Mouse (Mus musculus) Patski (cell line): ENCODE data around the gene Maml1. TPM values are rescaled to one million over a fixed set of nuclear protein-coding genes. Genes with fewer than 3 reads are reported as not detected.

ENCODE experiments used
- ATAC-seq: fragments of 100-300 bp; one replicate; pipeline ENCODE4 v1.8.0; 2021
- CTCF ChIA-PET: fragments of 350-600 bp; sonication (Branson Sonifier 250); formaldehyde crosslinking; loops from one replicate; lab custom pipeline; 2022; ENCODE audit warnings: inconsistent platforms; lab: Charles Lee
- POLR2A ChIA-PET: fragments of 350-600 bp; sonication (Branson Sonifier 250); formaldehyde crosslinking; loops from one replicate; lab custom pipeline; 2022; ENCODE audit warnings: antibody characterized with exemption, inconsistent platforms; lab: Charles Lee
- DNase-seq: peaks from one replicate; pipeline ENCODE4 v3.0.0-alpha.2; 2011; ENCODE audit warnings: low read depth, low spot score
- H3K27me3 ChIP-seq: fragments of 371-371 bp; one replicate; pipeline ENCODE4 v1.5.1; 2021
- CTCF ChIP-seq: fragments of 100-300 bp; IDR thresholded peaks from one replicate; pipeline ENCODE4 v1.5.1; 2021
- in situ Hi-C: fragments of 300-500 bp; cut with MboI; formaldehyde crosslinking; loops from 3 replicates; pipeline ENCODE4 v1.11.1; 2018; ENCODE audit warnings: low pct_unique_long_range_greater_than_20kb, mixed read lengths
- polyA plus RNA-seq: library from polyadenylated mRNA; unstranded; gene quantifications from one replicate; pipeline ENCODE4 v1.2.3, GENCODE M21; 2021

Maml1 gene
- polyA plus RNA-seq, 1 experiment from 2014 or later, result 21.5 TPM

- in situ Hi-C loops, result no loop called here
- no peak for TF ChIP-seq CTCF
- no peak for DNase-seq
- no peak for ATAC-seq
- ChIA-PET CTCF (interaction anchor here (0.7 to 2.7 kb wide), 7 partner anchors 9 to 121 kb away, joined by 3 to 12 read pairs (median 3); no protein-coding TSS in a partner anchor), POLR2A (interaction anchor here (1.1 kb wide), 1 partner anchor 16 kb away, joined by 4 read pairs; no protein-coding TSS in a partner anchor)
- H3K27me3 ChIP-seq, result no peaks in the 10 kb centered on the region
Observed at GRCm38 (mm10) chr11:50269885-50270284, 22.2 kb downstream of the Maml1 start.

GRCm38 (mm10) chr11:50269163-50269562, 22.9 kb downstream of the Maml1 start:
- no peak for DNase-seq
- in situ Hi-C loops, result no loop called here
- TF ChIP-seq CTCF, result peak; percentile 84
- CTCF ChIA-PET, result interaction anchor here (0.7 to 2.7 kb wide), 5 partner anchors 8 to 87 kb away, joined by 3 to 12 read pairs (median 3); no protein-coding TSS in a partner anchor
- POLR2A ChIA-PET, result no interaction called here
- no peak for ATAC-seq
- H3K27me3 ChIP-seq, result no peaks in the 10 kb centered on the region

GRCm38 (mm10) chr11:50266997-50267396, 25.1 kb downstream of the Maml1 start:
- ChIA-PET POLR2A (no interaction called here), CTCF (interaction anchor here (1.0 kb wide), 1 partner anchor 15 kb away, joined by 3 read pairs; no protein-coding TSS in a partner anchor)
- no peaks in the 10 kb centered on the region for H3K27me3 ChIP-seq
- ATAC-seq (no peak), DNase-seq (no peak)
- TF ChIP-seq CTCF, result no peak
- in situ Hi-C loops, result no loop called here

DNA sequence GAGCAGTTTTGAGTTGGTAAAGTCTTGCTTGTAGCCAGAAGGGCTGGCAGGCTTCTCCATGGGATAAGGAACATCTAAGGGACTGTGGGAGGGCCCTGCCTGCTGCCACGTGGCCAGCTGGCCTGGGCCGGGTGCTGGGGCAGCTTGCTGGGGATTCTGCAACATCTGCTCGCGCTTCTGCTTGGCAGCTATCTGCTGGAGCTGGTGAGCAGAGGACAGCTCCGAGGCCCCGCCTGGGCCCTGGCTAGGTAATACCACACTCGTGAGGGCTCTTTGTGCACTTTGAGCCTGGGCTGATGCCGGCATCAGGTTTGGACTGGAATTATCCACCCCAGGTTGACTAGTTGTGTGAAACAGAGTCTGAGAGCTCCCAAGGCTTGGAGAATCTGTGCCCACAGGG, 26.2 kb downstream of the Maml1 start:
- DNase-seq, result no peak

GRCm38 (mm10) chr11:50263198-50263597, 28.9 kb downstream of the Maml1 start:
- no peaks in the 10 kb centered on the region for H3K27me3 ChIP-seq
- ChIA-PET CTCF (no interaction called here), POLR2A (no interaction called here)
- no peak for DNase-seq
- ATAC-seq, result no peak
- no peak for TF ChIP-seq CTCF
- in situ Hi-C loops, result no loop called here

More for the DNA sequence above, 26.2 kb downstream of the Maml1 start:
- CTCF ChIA-PET, result interaction anchor here (1.0 kb wide), 1 partner anchor 16 kb away, joined by 3 read pairs; no protein-coding TSS in a partner anchor
- no peaks in the 10 kb centered on the region for H3K27me3 ChIP-seq
- POLR2A ChIA-PET, result no interaction called here
- in situ Hi-C loops, result no loop called here
- TF ChIP-seq CTCF, result no peak
- ATAC-seq, result no peak

GRCm38 (mm10) chr11:50262020-50262419, 30.1 kb downstream of the Maml1 start:
- DNase-seq, result no peak
- no peak for TF ChIP-seq CTCF
- ATAC-seq, result no peak
- H3K27me3 ChIP-seq, result no peaks in the 10 kb centered on the region
- in situ Hi-C loops, result no loop called here
- POLR2A ChIA-PET, result interaction anchor here (0.9 kb wide), 1 partner anchor 10 kb away, joined by 3 read pairs; no protein-coding TSS in a partner anchor
- CTCF ChIA-PET, result interaction anchor here (0.6 to 1.3 kb wide), 4 partner anchors 12 to 102 kb away, joined by 3 to 6 read pairs (median 4); no protein-coding TSS in a partner anchor

- ATAC-seq (peak; percentile 31), DNase-seq (no peak)
- POLR2A ChIA-PET, result no interaction called here
- no peaks in the 10 kb centered on the region for H3K27me3 ChIP-seq
- CTCF ChIA-PET, result interaction anchor here (1.4 kb wide), 1 partner anchor 17 kb away, joined by 4 read pairs; no protein-coding TSS in a partner anchor
- in situ Hi-C loops, result no loop called here
- no peak for TF ChIP-seq CTCF
Observed at GRCm38 (mm10) chr11:50258310-50258709, 33.8 kb downstream of the Maml1 start.

- ChIA-PET POLR2A (no interaction called here), CTCF (interaction anchor here (0.5 kb wide), 1 partner anchor 1693 kb away, joined by 3 read pairs; no protein-coding TSS in a partner anchor)
- H3K27me3 ChIP-seq, result no peaks in the 10 kb centered on the region
- ATAC-seq (no peak), DNase-seq (no peak)
- TF ChIP-seq CTCF, result no peak
- in situ Hi-C loops, result no loop called here
Observed at GRCm38 (mm10) chr11:50256615-50257014, 35.5 kb downstream of the Maml1 start.

- ChIA-PET CTCF (no interaction called here), POLR2A (interaction anchor here (1.3 kb wide), 1 partner anchor 16 kb away, joined by 4 read pairs; no protein-coding TSS in a partner anchor)
- TF ChIP-seq CTCF, result no peak
- in situ Hi-C loops, result no loop called here
- no peak for DNase-seq
- no peak for ATAC-seq
- H3K27me3 ChIP-seq, result no peaks in the 10 kb centered on the region
Observed at GRCm38 (mm10) chr11:50254010-50254580, 38.0 kb downstream of the Maml1 start.

DNA sequence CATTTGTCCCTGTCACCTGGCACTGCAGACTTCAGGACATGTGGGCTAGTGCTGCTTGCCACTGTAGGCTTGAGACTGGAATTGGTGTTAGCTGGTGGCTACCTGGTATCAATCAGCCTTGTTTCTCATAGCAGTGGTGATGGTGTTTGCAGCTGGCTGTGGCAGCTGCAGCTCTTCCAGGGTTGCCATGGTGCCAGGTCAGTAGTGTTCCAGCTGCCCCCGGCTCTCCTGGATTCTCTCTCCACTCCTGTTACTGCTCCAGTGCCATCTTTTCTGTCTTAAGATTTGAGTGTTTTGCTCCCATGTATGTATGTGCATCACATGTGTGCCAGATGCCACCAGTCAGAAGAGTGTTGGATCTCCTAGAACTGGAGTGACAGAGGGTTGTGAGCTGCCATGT, 38.7 kb downstream of the Maml1 start:
- ATAC-seq, result no peak
- CTCF ChIA-PET, result no interaction called here

GRCm38 (mm10) chr11:50252684-50253265, 39.3 kb downstream of the Maml1 start:
- POLR2A ChIA-PET, result interaction anchor here (0.7 to 1.2 kb wide), 3 partner anchors 9 to 42 kb away, joined by 3 read pairs; partner anchors contain the start of genes Mgat4b and Sqstm1
- no peak for TF ChIP-seq CTCF
- ATAC-seq, result peak; percentile 14
- in situ Hi-C loops, result no loop called here
- CTCF ChIA-PET, result interaction anchor here (1.0 kb wide), 1 partner anchor 20 kb away, joined by 3 read pairs; no protein-coding TSS in a partner anchor
- no peaks in the 10 kb centered on the region for H3K27me3 ChIP-seq
- no peak for DNase-seq

More for the DNA sequence above, 38.7 kb downstream of the Maml1 start:
- H3K27me3 ChIP-seq, result no peaks in the 10 kb centered on the region
- in situ Hi-C loops, result no loop called here
- no peak for DNase-seq
- TF ChIP-seq CTCF, result no peak
- POLR2A ChIA-PET, result interaction anchor here (1.3 kb wide), 1 partner anchor 17 kb away, joined by 4 read pairs; no protein-coding TSS in a partner anchor
